Mouse (Mus musculus) forebrain, embryonic 16.5 days (tissue): Measurements from ENCODE around the gene Traf3ip2. TPM values are rescaled to one million over a fixed set of nuclear protein-coding genes. Genes with fewer than 3 reads are reported as not detected.

Source experiments
- ATAC-seq: fragments of 200-750 bp; cut with Nextera tagmentation; 2 replicates; pipeline ENCODE4 v1.8.0; 2017; ENCODE audit warnings: mild to moderate bottlenecking, moderate library complexity
- H3K27ac ChIP-seq: fragments of 300-500 bp; sonication (generic); 2 replicates; pipeline ENCODE4 v1.5.1; 2014; ENCODE audit warnings: low read length, control low read depth
- H3K27me3 ChIP-seq: fragments of 300-500 bp; sonication (generic); replicated peaks from 2 replicates; pipeline ENCODE4 v1.6.1; 2014; ENCODE audit warnings: low read length; ENCODE audit not compliant: control insufficient read depth, insufficient read depth
- H3K36me3 ChIP-seq: fragments of 300-500 bp; sonication (generic); 2 replicates; pipeline ENCODE4 v1.6.1; 2014; ENCODE audit not compliant: control insufficient read depth, insufficient read depth
- H3K4me1 ChIP-seq: fragments of 300-500 bp; sonication (generic); replicated peaks from 2 replicates; pipeline ENCODE4 v1.6.1; 2014; ENCODE audit warnings: low read length; ENCODE audit not compliant: control insufficient read depth, insufficient read depth
- H3K4me2 ChIP-seq: fragments of 300-500 bp; sonication (generic); 2 replicates; pipeline ENCODE4 v1.6.1; 2014; ENCODE audit warnings: mild to moderate bottlenecking, low read length, control low read depth
- H3K4me3 ChIP-seq: fragments of 300-500 bp; sonication (generic); replicated peaks from 2 replicates; pipeline ENCODE4 v1.5.1; 2014; ENCODE audit warnings: mild to moderate bottlenecking, low read length, control low read depth
- H3K9ac ChIP-seq: fragments of 300-500 bp; sonication (generic); replicated peaks from 2 replicates; pipeline ENCODE4 v1.6.1; 2014; ENCODE audit warnings: low read depth, low read length, control low read depth
- H3K9me3 ChIP-seq: fragments of 300-500 bp; sonication (generic); 2 replicates; pipeline ENCODE4 v1.6.1; 2016; ENCODE audit warnings: low read length; ENCODE audit not compliant: control insufficient read depth
- WGBS: fragments of 180-500 bp; shearing (Covaris S2); extraction: QIAGEN DNeasy Blood & Tissue Kit; methylation state at CpG from one replicate; pipeline ENCODE4 v1.1.7; 2014; 5-methylcytosine and 5-hydroxymethylcytosine counted together
- polyA plus RNA-seq: library from polyadenylated mRNA; unstranded; fragments of >200 nt; fragmentation: Nextera tagmentation; extraction: Ambion mirVana; gene quantifications from 2 replicates; pipeline ENCODE4 v1.2.1, GENCODE M21; 2015

The Traf3ip2 gene
- polyA plus RNA-seq, 1 experiment from 2014 or later: 6.9 TPM

GRCm38 (mm10) chr10:39638862-39639261 lies 26.1 kb downstream of the Traf3ip2 start:
- H3K27ac ChIP-seq: no peak overlapping the region

GRCm38 (mm10) chr10:39639783-39640182 lies 27.0 kb downstream of the Traf3ip2 start:
- peaks cover 6% of the 10 kb centered on the region for H3K4me1 ChIP-seq
- H3K36me3 ChIP-seq: no peaks in the 10 kb centered on the region; the same call in 1 of the 2 replicates
- no peak overlapping the region for H3K9ac ChIP-seq
- ATAC-seq: no peak
- H3K9me3 ChIP-seq: no peaks in the 10 kb centered on the region
- H3K4me2 ChIP-seq: no peak overlapping the region
- no peaks in the 10 kb centered on the region for H3K27me3 ChIP-seq
- no peak overlapping the region for H3K4me3 ChIP-seq
- H3K27ac ChIP-seq: no peak overlapping the region
- WGBS: 85% methylated on average over 5 of the region's 5 CpGs

More at GRCm38 (mm10) chr10:39638862-39639261, 26.1 kb downstream of the Traf3ip2 start:
- H3K9ac ChIP-seq: no peak overlapping the region
- no peaks in the 10 kb centered on the region; the same call in 1 of the 2 replicates for H3K36me3 ChIP-seq
- no peak overlapping the region for H3K4me2 ChIP-seq
- no peaks in the 10 kb centered on the region for H3K9me3 ChIP-seq
- 67% methylated on average over 3 of the region's 3 CpGs for WGBS
- ATAC-seq: no peak
- H3K4me1 ChIP-seq: peaks cover 6% of the 10 kb centered on the region
- H3K27me3 ChIP-seq: no peaks in the 10 kb centered on the region
- H3K4me3 ChIP-seq: no peak overlapping the region

GRCm38 (mm10) chr10:39640817-39641226 lies 28.1 kb downstream of the Traf3ip2 start:
- ATAC-seq: peak; percentile 46
- no peak overlapping the region for H3K9ac ChIP-seq
- no peaks in the 10 kb centered on the region; the same call in 1 of the 2 replicates for H3K36me3 ChIP-seq
- WGBS: 10% methylated on average over 4 of the region's 4 CpGs
- H3K27me3 ChIP-seq: no peaks in the 10 kb centered on the region
- peaks cover 7% of the 10 kb centered on the region for H3K4me1 ChIP-seq
- H3K4me2 ChIP-seq: no peak overlapping the region
- no peaks in the 10 kb centered on the region for H3K9me3 ChIP-seq
- H3K27ac ChIP-seq: no peak overlapping the region
- H3K4me3 ChIP-seq: no peak overlapping the region

- Histone ChIP-seq H3K9ac (no peak overlapping the region; the same call in 1 of the 2 replicates), H3K36me3 (peaks cover 3% of the 10 kb centered on the region; the same call in 1 of the 2 replicates), H3K9me3 (no peaks in the 10 kb centered on the region), H3K27me3 (no peaks in the 10 kb centered on the region), H3K4me3 (no peak overlapping the region), H3K4me2 (no peak overlapping the region), H3K27ac (peak overlapping the region; percentile 70), H3K4me1 (peaks cover 15% of the 10 kb centered on the region)
- 53% methylated on average over 6 of the region's 6 CpGs for WGBS
- peak; percentile 34; the same call in 1 of the 2 replicates for ATAC-seq
Observed at GRCm38 (mm10) chr10:39645789-39646628, 33.3 kb downstream of the Traf3ip2 start.

GRCm38 (mm10) chr10:39646629-39647019 lies 33.9 kb downstream of the Traf3ip2 start:
- Histone ChIP-seq H3K9ac (no peak overlapping the region), H3K4me2 (no peak overlapping the region), H3K36me3 (peaks cover 7% of the 10 kb centered on the region), H3K4me3 (no peak overlapping the region), H3K4me1 (peaks cover 14% of the 10 kb centered on the region), H3K27ac (peak overlapping the region; percentile 70; the same call in 1 of the 2 replicates), H3K9me3 (no peaks in the 10 kb centered on the region), H3K27me3 (no peaks in the 10 kb centered on the region)
- ATAC-seq: peak; percentile 32; the same call in 1 of the 2 replicates
- 45% methylated on average over 14 of the region's 14 CpGs for WGBS

GRCm38 (mm10) chr10:39647118-39647517 lies 34.4 kb downstream of the Traf3ip2 start:
- no peak overlapping the region for H3K4me2 ChIP-seq
- H3K4me3 ChIP-seq: no peak overlapping the region
- H3K9me3 ChIP-seq: no peaks in the 10 kb centered on the region
- no peak for ATAC-seq
- H3K36me3 ChIP-seq: peaks cover 9% of the 10 kb centered on the region
- H3K9ac ChIP-seq: no peak overlapping the region
- WGBS: 68% methylated on average over 1 of the region's 1 CpGs
- no peaks in the 10 kb centered on the region for H3K27me3 ChIP-seq
- H3K27ac ChIP-seq: peak overlapping the region; percentile 70; the same call in 1 of the 2 replicates
- H3K4me1 ChIP-seq: peaks cover 14% of the 10 kb centered on the region

GRCm38 (mm10) chr10:39648278-39648677 lies 35.5 kb downstream of the Traf3ip2 start:
- no peak for ATAC-seq
- no peaks in the 10 kb centered on the region for H3K27me3 ChIP-seq
- no peak overlapping the region for H3K4me2 ChIP-seq
- H3K36me3 ChIP-seq: peaks cover 9% of the 10 kb centered on the region
- H3K9ac ChIP-seq: no peak overlapping the region
- no peaks in the 10 kb centered on the region for H3K9me3 ChIP-seq
- WGBS: 86% methylated on average over 3 of the region's 3 CpGs
- no peak overlapping the region for H3K27ac ChIP-seq
- peaks cover 14% of the 10 kb centered on the region for H3K4me1 ChIP-seq
- H3K4me3 ChIP-seq: no peak overlapping the region

GRCm38 (mm10) chr10:39649550-39649949 lies 36.8 kb downstream of the Traf3ip2 start:
- Histone ChIP-seq H3K4me3 (no peak overlapping the region), H3K9me3 (no peaks in the 10 kb centered on the region), H3K36me3 (peaks cover 9% of the 10 kb centered on the region), H3K4me2 (no peak overlapping the region), H3K27me3 (no peaks in the 10 kb centered on the region), H3K9ac (no peak overlapping the region), H3K27ac (no peak overlapping the region), H3K4me1 (peaks cover 19% of the 10 kb centered on the region)
- WGBS: 100% methylated on average over 3 of the region's 3 CpGs
- ATAC-seq: no peak

GRCm38 (mm10) chr10:39650316-39650715 lies 37.6 kb downstream of the Traf3ip2 start:
- no peaks in the 10 kb centered on the region for H3K9me3 ChIP-seq
- 87% methylated on average over 3 of the region's 3 CpGs for WGBS
- H3K36me3 ChIP-seq: peaks cover 9% of the 10 kb centered on the region
- no peak overlapping the region for H3K4me3 ChIP-seq
- no peak overlapping the region for H3K27ac ChIP-seq
- H3K4me2 ChIP-seq: no peak overlapping the region
- H3K4me1 ChIP-seq: peaks cover 19% of the 10 kb centered on the region
- ATAC-seq: no peak
- H3K9ac ChIP-seq: no peak overlapping the region
- H3K27me3 ChIP-seq: no peaks in the 10 kb centered on the region
